Mouse (Mus musculus): ENCODE data around the gene Tnn. TPM values are rescaled to one million over a fixed set of nuclear protein-coding genes. Genes with fewer than 3 reads are reported as not detected.

Gene Tnn
- total and polyA plus RNA-seq, 2 experiments: not detected

- no peak overlapping the region for H3K4me3 ChIP-seq (ENCODE audit: insufficient read depth, low read depth, low read length)
- peaks cover 2% of the 10 kb centered on the region for H3K4me1 ChIP-seq (ENCODE audit: control insufficient read depth, insufficient read depth, low read length)
- no peak for DNase-seq (ENCODE audit: extremely low read depth, low read depth, low spot score)
- 73% methylated on average over 1 of the region's 1 CpGs for WGBS
- TF ChIP-seq POLR2A (IDR thresholded peaks at IDR 0.05; ENCODE audit: extremely low read depth, insufficient read depth, low read length) (no peak), CTCF (IDR thresholded peaks at IDR 0.05; ENCODE audit: low read depth, low read length) (no peak)
- H3K79me2 ChIP-seq (ENCODE audit: control insufficient read depth, insufficient read depth, low read length): peaks cover 8% of the 10 kb centered on the region; the same call in 1 of the 2 replicates
- peaks cover 2% of the 10 kb centered on the region; the same call in 1 of the 2 replicates for H3K36me3 ChIP-seq (ENCODE audit: control insufficient read depth, insufficient read depth, low read length)
- H3K27me3 ChIP-seq (ENCODE audit: control insufficient read depth, insufficient read depth, low read length): no peaks in the 10 kb centered on the region
- H3K27ac ChIP-seq (replicated peaks; ENCODE audit: insufficient read depth, low read depth, low read length): no peak overlapping the region
- no peak overlapping the region for H3K9ac ChIP-seq (ENCODE audit: low read depth, low read length)
Measured at GRCm38 (mm10) chr1:160059908-160060307, 93.5 kb downstream of the Tnn start.

- WGBS: 81% methylated on average over 3 of the region's 3 CpGs
- TF ChIP-seq CTCF (IDR thresholded peaks at IDR 0.05; ENCODE audit: low read depth, low read length): no peak
- Histone ChIP-seq H3K27ac (replicated peaks; ENCODE audit: insufficient read depth, low read depth, low read length) (no peak overlapping the region), H3K79me2 (ENCODE audit: control insufficient read depth, insufficient read depth, low read length) (peaks cover 10% of the 10 kb centered on the region; the same call in 1 of the 2 replicates), H3K4me1 (ENCODE audit: control insufficient read depth, insufficient read depth, low read length) (peaks cover 7% of the 10 kb centered on the region), H3K27me3 (ENCODE audit: control insufficient read depth, insufficient read depth, low read length) (no peaks in the 10 kb centered on the region), H3K4me3 (ENCODE audit: insufficient read depth, low read depth, low read length) (no peak overlapping the region), H3K36me3 (ENCODE audit: control insufficient read depth, insufficient read depth, low read length) (peaks cover 4% of the 10 kb centered on the region; the same call in 1 of the 2 replicates), H3K9ac (ENCODE audit: low read depth, low read length) (no peak overlapping the region)
- no peak for DNase-seq (ENCODE audit: extremely low read depth, low read depth, low spot score)
Measured at GRCm38 (mm10) chr1:160057657-160058056, 95.7 kb downstream of the Tnn start.

- peaks cover 17% of the 10 kb centered on the region; the same call in 1 of the 2 replicates for H3K79me2 ChIP-seq (ENCODE audit: control insufficient read depth, insufficient read depth, low read length)
- no peak overlapping the region for H3K27ac ChIP-seq (replicated peaks; ENCODE audit: insufficient read depth, low read depth, low read length)
- H3K27me3 ChIP-seq (ENCODE audit: control insufficient read depth, insufficient read depth, low read length): no peaks in the 10 kb centered on the region
- no peak for DNase-seq (ENCODE audit: extremely low read depth, low read depth, low spot score)
- no peak overlapping the region for H3K4me3 ChIP-seq (ENCODE audit: insufficient read depth, low read depth, low read length)
- H3K9ac ChIP-seq (ENCODE audit: low read depth, low read length): no peak overlapping the region
- H3K4me1 ChIP-seq (ENCODE audit: control insufficient read depth, insufficient read depth, low read length): peaks cover 7% of the 10 kb centered on the region
- WGBS: 70% methylated on average over 5 of the region's 5 CpGs
- peaks cover 4% of the 10 kb centered on the region; the same call in 1 of the 2 replicates for H3K36me3 ChIP-seq (ENCODE audit: control insufficient read depth, insufficient read depth, low read length)
- TF ChIP-seq POLR2A (IDR thresholded peaks at IDR 0.05; ENCODE audit: extremely low read depth, insufficient read depth, low read length) (no peak), CTCF (IDR thresholded peaks at IDR 0.05; ENCODE audit: low read depth, low read length) (no peak)
Measured at GRCm38 (mm10) chr1:160054366-160055078, 98.9 kb downstream of the Tnn start.

DNA sequence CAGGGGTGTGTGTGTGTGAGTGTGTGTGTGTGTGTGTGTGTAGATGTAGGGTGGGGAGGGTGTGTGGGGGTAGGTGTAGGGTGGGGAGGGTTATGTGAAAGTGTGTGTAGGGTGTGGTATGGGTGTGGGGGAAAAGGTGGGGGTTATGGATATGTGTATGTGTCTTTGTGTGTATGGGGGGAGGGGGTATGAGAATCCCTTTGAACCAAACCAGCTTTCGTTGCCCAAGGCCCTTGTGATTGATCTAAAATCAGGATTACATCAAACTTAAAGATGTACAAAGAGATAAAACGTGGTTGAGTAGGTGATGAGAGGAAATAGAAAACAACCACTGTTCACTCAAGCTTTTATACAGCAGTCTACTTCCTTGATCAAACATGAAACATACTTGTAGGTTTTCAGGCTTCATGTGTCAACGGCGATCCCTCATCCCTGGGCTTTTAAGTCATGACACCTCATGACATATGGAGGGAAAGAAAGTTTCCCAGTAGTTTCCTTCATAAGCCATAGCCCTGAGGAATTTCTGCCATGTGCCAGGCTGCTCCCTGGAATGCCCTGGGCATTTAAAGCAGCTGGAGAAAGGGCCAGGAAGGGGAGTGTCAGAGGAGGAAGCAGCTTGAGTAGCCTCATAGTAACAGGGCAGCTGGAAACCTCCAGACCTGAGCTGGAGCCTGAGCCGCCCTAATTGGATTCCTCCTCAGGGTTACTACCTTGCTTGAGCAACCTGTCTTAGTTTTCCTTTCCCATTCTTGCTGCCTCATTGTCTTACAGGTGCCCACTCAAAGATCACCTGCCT lies 99.7 kb downstream of the Tnn start:
- Histone ChIP-seq H3K4me3 (ENCODE audit: insufficient read depth, low read depth, low read length) (no peak overlapping the region), H3K9ac (ENCODE audit: low read depth, low read length) (no peak overlapping the region), H3K27me3 (ENCODE audit: control insufficient read depth, insufficient read depth, low read length) (no peaks in the 10 kb centered on the region), H3K27ac (replicated peaks; ENCODE audit: insufficient read depth, low read depth, low read length) (peak overlapping the region; percentile 37; the same call in 1 of the 2 replicates), H3K79me2 (ENCODE audit: control insufficient read depth, insufficient read depth, low read length) (peaks cover 20% of the 10 kb centered on the region; the same call in 1 of the 2 replicates), H3K4me1 (ENCODE audit: control insufficient read depth, insufficient read depth, low read length) (peaks cover 7% of the 10 kb centered on the region), H3K36me3 (ENCODE audit: control insufficient read depth, insufficient read depth, low read length) (peaks cover 4% of the 10 kb centered on the region; the same call in 1 of the 2 replicates)
- no peak for DNase-seq (ENCODE audit: extremely low read depth, low read depth, low spot score)
- 68% methylated on average over 5 of the region's 5 CpGs for WGBS
- no peak for TF ChIP-seq POLR2A (IDR thresholded peaks at IDR 0.05; ENCODE audit: extremely low read depth, insufficient read depth, low read length)
- TF ChIP-seq CTCF (IDR thresholded peaks at IDR 0.05; ENCODE audit: low read depth, low read length): no peak

DNA sequence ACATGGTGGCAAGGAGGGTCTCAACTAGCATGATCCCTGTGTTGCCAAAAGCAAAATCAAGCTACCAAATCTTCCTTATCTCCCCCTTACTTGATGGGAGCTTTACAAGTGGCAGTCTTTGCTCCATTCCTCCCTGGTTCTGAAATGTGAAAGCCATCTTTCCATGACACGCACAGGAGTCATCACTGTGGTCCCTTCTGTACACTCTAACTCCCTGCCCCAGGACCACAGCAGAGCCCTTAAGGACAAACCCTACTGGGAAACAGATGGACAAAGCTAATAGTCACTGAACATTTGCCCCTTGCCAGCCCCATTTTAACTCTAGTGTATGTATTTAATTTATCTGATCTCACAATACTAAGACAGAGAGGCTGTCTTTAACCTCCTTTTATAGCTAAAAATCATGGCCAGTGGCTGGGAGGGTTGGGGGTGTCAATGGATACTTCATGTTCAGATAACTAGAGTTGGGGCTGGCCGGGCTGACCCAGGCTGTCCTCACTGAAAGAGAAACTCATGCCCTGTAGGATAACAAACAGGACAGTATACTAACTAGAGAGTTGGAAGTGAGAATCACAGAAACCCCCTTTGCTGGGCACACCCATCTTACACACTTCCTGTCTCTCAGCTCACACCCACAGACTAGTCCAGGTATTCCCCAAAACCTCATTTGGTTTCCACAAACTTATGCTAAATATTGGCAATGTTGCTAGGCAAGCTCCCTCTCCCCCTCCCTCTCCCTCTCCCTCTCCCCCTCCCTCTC lies 100.6 kb downstream of the Tnn start:
- Histone ChIP-seq H3K9ac (ENCODE audit: low read depth, low read length) (no peak overlapping the region), H3K4me3 (ENCODE audit: insufficient read depth, low read depth, low read length) (no peak overlapping the region), H3K4me1 (ENCODE audit: control insufficient read depth, insufficient read depth, low read length) (peaks cover 11% of the 10 kb centered on the region), H3K27me3 (ENCODE audit: control insufficient read depth, insufficient read depth, low read length) (no peaks in the 10 kb centered on the region), H3K36me3 (ENCODE audit: control insufficient read depth, insufficient read depth, low read length) (peaks cover 2% of the 10 kb centered on the region; the same call in 1 of the 2 replicates), H3K27ac (replicated peaks; ENCODE audit: insufficient read depth, low read depth, low read length) (no peak overlapping the region), H3K79me2 (ENCODE audit: control insufficient read depth, insufficient read depth, low read length) (peaks cover 24% of the 10 kb centered on the region; the same call in 1 of the 2 replicates)
- TF ChIP-seq CTCF (IDR thresholded peaks at IDR 0.05; ENCODE audit: low read depth, low read length) (no peak), POLR2A (IDR thresholded peaks at IDR 0.05; ENCODE audit: extremely low read depth, insufficient read depth, low read length) (no peak)
- WGBS: 90% methylated on average over 2 of the region's 2 CpGs
- no peak for DNase-seq (ENCODE audit: extremely low read depth, low read depth, low spot score)

All from liver, adult 2 months (tissue).